Mouse (Mus musculus) embryonic fibroblast, embryonic 13.5 days (primary cell): ENCODE measurements around the gene Tspear.

Experiments used
- CTCF ChIP-seq: IDR thresholded peaks from 2 replicates; pipeline ENCODE4 v1.5.1; 2011; ENCODE audit warnings: mild to moderate bottlenecking, control low read depth, low read length, moderate library complexity, borderline replicate concordance; ENCODE audit not compliant: insufficient read depth
- POLR2A ChIP-seq: IDR thresholded peaks from 2 replicates; pipeline ENCODE4 v1.6.1; 2011; ENCODE audit warnings: low read depth, mild to moderate bottlenecking, control low read depth, low read length, moderate library complexity

DNA sequence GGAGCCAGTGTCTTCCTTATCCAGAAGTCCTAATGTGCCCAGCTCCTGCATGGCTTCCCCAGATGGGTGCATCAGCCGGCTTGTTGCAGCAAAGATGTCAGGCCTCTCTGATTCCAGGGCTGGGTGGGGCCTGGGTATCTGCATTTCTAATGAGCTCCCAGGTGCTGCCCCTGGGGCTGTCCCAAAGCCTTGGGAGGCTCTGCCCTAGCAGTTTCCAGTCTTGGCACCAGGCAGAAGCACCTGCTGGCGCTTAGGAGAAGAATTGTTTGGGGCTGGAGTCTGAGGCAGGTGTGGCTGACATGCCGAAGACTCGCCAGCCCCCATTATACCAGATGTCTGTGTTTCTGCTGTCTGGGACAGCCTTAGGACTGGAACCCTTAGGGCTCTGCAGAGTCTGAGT lies 15.7 kb upstream of the Tspear start:
- TF ChIP-seq POLR2A, result no peak
- TF ChIP-seq CTCF, result no peak
